Mouse (Mus musculus): Measurements from ENCODE around the gene Gm20388. TPM values are rescaled to one million over a fixed set of nuclear protein-coding genes. Genes with fewer than 3 reads are reported as not detected.

Gene Gm20388
- polyA plus RNA-seq, 1 experiment from 2014 or later: 1.4 TPM

GRCm38 (mm10) chr8:120550430-120550829, 639.8 kb downstream of the Gm20388 start:
- Histone ChIP-seq H3K4me1 (ENCODE audit: control insufficient read depth, low read depth, low read length) (peaks cover 40% of the 10 kb centered on the region), H3K36me3 (ENCODE audit: control insufficient read depth, insufficient read depth) (peaks cover 16% of the 10 kb centered on the region), H3K9ac (ENCODE audit: low read depth, low read length) (no peak overlapping the region), H3K27ac (ENCODE audit: low read length) (no peak overlapping the region), H3K4me2 (ENCODE audit: low read depth, low read length) (no peak overlapping the region), H3K27me3 (ENCODE audit: control insufficient read depth, insufficient read depth, low read depth, low read length) (no peaks in the 10 kb centered on the region), H3K4me3 (ENCODE audit: low read depth, low read length) (no peak overlapping the region), H3K9me3 (replicated peaks; ENCODE audit: control insufficient read depth, low read length) (no peaks in the 10 kb centered on the region)
- 72% methylated on average over 12 of the region's 12 CpGs for WGBS (ENCODE audit: insufficient replicate concordance)
- ATAC-seq (ENCODE audit: low read depth): no peak

GRCm38 (mm10) chr8:120550937-120551676, 640.5 kb downstream of the Gm20388 start:
- no peak for ATAC-seq (ENCODE audit: low read depth)
- Histone ChIP-seq H3K4me2 (ENCODE audit: low read depth, low read length) (no peak overlapping the region), H3K9me3 (replicated peaks; ENCODE audit: control insufficient read depth, low read length) (no peaks in the 10 kb centered on the region), H3K27ac (ENCODE audit: low read length) (no peak overlapping the region), H3K4me3 (ENCODE audit: low read depth, low read length) (no peak overlapping the region), H3K27me3 (ENCODE audit: control insufficient read depth, insufficient read depth, low read depth, low read length) (no peaks in the 10 kb centered on the region), H3K4me1 (ENCODE audit: control insufficient read depth, low read depth, low read length) (peaks cover 40% of the 10 kb centered on the region), H3K9ac (ENCODE audit: low read depth, low read length) (no peak overlapping the region), H3K36me3 (ENCODE audit: control insufficient read depth, insufficient read depth) (peaks cover 16% of the 10 kb centered on the region)
- WGBS (ENCODE audit: insufficient replicate concordance): 68% methylated on average over 11 of the region's 11 CpGs

DNA sequence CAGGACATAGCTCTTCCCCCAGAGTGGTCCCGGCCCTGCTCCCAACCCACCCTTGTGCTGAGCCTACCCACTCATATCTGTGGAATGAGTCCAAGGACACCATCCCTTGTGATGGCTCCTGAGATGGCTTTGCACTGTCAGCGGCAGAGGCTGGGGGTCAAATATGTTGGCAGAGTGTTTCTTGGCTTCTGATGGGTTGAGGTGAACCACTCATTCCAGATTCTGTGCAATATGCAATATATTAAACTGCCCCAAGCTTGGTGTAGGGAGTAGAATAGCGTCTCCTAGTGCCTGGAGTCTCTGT, 641.0 kb downstream of the Gm20388 start:
- Histone ChIP-seq H3K4me3 (ENCODE audit: low read depth, low read length) (no peak overlapping the region), H3K9me3 (replicated peaks; ENCODE audit: control insufficient read depth, low read length) (no peaks in the 10 kb centered on the region), H3K36me3 (ENCODE audit: control insufficient read depth, insufficient read depth) (peaks cover 16% of the 10 kb centered on the region), H3K9ac (ENCODE audit: low read depth, low read length) (no peak overlapping the region), H3K27ac (ENCODE audit: low read length) (no peak overlapping the region), H3K4me1 (ENCODE audit: control insufficient read depth, low read depth, low read length) (peaks cover 40% of the 10 kb centered on the region), H3K4me2 (ENCODE audit: low read depth, low read length) (no peak overlapping the region), H3K27me3 (ENCODE audit: control insufficient read depth, insufficient read depth, low read depth, low read length) (no peaks in the 10 kb centered on the region)
- WGBS (ENCODE audit: insufficient replicate concordance): 80% methylated on average over 3 of the region's 3 CpGs
- ATAC-seq (ENCODE audit: low read depth): no peak

DNA sequence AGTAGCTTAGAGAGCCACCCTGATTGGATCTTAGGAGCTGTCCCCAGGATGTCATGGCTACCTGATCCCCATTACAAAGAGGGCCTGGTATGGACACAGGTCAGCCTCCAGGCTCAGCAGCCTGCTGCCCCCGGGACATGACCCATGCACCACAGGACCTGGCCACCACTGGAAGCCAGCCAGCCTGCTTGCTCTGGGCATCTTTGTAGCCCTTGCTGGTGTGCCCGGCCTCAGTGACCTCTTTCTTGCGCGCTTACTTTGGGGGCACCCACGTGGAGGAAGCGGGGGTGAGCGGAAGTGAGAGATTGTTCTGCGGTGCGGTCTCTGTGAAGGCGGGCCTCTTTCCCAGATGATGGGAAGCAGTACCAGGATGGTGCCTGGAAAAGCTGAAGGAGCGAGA, 641.9 kb downstream of the Gm20388 start:
- Histone ChIP-seq H3K9ac (ENCODE audit: low read depth, low read length) (no peak overlapping the region), H3K4me2 (ENCODE audit: low read depth, low read length) (no peak overlapping the region), H3K27ac (ENCODE audit: low read length) (no peak overlapping the region), H3K27me3 (ENCODE audit: control insufficient read depth, insufficient read depth, low read depth, low read length) (no peaks in the 10 kb centered on the region), H3K9me3 (replicated peaks; ENCODE audit: control insufficient read depth, low read length) (no peaks in the 10 kb centered on the region), H3K4me1 (ENCODE audit: control insufficient read depth, low read depth, low read length) (peaks cover 36% of the 10 kb centered on the region), H3K36me3 (ENCODE audit: control insufficient read depth, insufficient read depth) (peaks cover 14% of the 10 kb centered on the region), H3K4me3 (ENCODE audit: low read depth, low read length) (no peak overlapping the region)
- no peak for ATAC-seq (ENCODE audit: low read depth)
- WGBS (ENCODE audit: insufficient replicate concordance): 85% methylated on average over 11 of the region's 11 CpGs

DNA sequence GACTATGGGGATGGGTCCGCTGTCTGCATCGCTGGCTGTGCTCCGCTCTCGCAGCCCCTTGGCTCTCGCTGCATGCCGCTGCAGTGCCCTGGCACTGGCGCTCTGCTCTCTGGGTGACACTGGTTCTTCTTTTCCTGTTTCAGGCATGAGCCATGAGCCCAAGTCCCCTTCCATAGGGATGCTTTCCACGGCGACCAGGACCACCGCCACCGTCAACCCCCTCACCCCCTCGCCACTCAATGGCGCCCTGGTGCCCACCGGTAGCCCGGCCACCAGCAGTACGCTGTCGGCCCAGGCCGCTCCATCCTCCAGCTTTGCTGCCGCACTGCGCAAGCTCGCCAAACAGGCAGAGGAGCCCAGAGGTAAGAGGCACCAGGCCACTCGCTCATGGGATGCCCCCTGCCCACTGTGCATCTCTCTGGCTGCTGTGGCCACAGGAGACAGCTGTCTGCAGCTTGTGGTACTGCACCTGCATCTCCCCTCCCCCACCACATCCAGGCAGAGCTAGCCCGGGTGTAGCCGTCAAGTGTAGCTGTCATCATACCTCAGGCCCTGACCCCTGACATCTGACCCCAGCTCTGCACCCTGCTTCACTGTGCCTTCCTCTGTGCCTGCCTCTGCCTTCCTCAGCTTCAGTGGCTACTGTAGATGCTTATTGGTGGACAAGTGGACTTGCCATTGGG, 642.9 kb downstream of the Gm20388 start:
- H3K4me2 ChIP-seq (ENCODE audit: low read depth, low read length): no peak overlapping the region
- no peak overlapping the region for H3K9ac ChIP-seq (ENCODE audit: low read depth, low read length)
- H3K36me3 ChIP-seq (ENCODE audit: control insufficient read depth, insufficient read depth): peaks cover 18% of the 10 kb centered on the region
- peaks cover 32% of the 10 kb centered on the region for H3K4me1 ChIP-seq (ENCODE audit: control insufficient read depth, low read depth, low read length)
- H3K4me3 ChIP-seq (ENCODE audit: low read depth, low read length): no peak overlapping the region
- WGBS (ENCODE audit: insufficient replicate concordance): 83% methylated on average over 24 of the region's 24 CpGs
- H3K9me3 ChIP-seq (replicated peaks; ENCODE audit: control insufficient read depth, low read length): no peaks in the 10 kb centered on the region
- H3K27me3 ChIP-seq (ENCODE audit: control insufficient read depth, insufficient read depth, low read depth, low read length): no peaks in the 10 kb centered on the region
- 0 out of 2 replicates have a peak, but pooled peaks have one; percentile 11 for ATAC-seq (ENCODE audit: low read depth)
- no peak overlapping the region for H3K27ac ChIP-seq (ENCODE audit: low read length)

DNA sequence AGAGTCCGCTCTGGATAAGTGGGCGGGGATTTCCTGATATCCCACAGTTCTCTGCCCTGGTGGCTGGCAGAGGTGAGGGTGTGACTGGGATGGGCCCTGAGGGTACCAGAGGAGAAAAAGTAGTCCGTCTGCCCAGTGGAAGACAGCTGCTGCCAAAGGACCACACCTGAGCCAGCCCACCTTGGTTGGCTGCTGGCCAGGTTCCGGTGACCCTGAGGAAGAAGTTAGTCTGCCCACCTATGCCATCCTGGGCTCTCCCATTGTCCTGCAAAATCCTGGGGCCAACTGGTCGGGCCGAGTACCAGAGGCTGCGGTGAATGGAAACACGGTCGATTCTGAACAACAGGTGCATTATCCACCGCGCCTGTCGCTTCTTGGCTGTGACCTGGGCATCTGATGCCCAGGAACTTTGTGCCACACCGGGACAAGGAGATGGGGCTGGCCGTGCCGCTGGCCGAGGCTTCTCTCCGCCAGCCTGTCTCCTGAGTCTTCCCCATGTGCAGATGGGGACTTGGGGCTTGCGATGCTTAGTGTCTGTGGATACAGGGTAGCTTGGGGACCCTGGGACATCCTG, 643.9 kb downstream of the Gm20388 start:
- no peak overlapping the region for H3K4me3 ChIP-seq (ENCODE audit: low read depth, low read length)
- H3K36me3 ChIP-seq (ENCODE audit: control insufficient read depth, insufficient read depth): peaks cover 24% of the 10 kb centered on the region
- no peak overlapping the region for H3K4me2 ChIP-seq (ENCODE audit: low read depth, low read length)
- no peaks in the 10 kb centered on the region for H3K27me3 ChIP-seq (ENCODE audit: control insufficient read depth, insufficient read depth, low read depth, low read length)
- H3K4me1 ChIP-seq (ENCODE audit: control insufficient read depth, low read depth, low read length): peaks cover 26% of the 10 kb centered on the region
- no peaks in the 10 kb centered on the region for H3K9me3 ChIP-seq (replicated peaks; ENCODE audit: control insufficient read depth, low read length)
- 91% methylated on average over 18 of the region's 18 CpGs for WGBS (ENCODE audit: insufficient replicate concordance)
- H3K27ac ChIP-seq (ENCODE audit: low read length): no peak overlapping the region
- H3K9ac ChIP-seq (ENCODE audit: low read depth, low read length): no peak overlapping the region
- no peak for ATAC-seq (ENCODE audit: low read depth)

DNA sequence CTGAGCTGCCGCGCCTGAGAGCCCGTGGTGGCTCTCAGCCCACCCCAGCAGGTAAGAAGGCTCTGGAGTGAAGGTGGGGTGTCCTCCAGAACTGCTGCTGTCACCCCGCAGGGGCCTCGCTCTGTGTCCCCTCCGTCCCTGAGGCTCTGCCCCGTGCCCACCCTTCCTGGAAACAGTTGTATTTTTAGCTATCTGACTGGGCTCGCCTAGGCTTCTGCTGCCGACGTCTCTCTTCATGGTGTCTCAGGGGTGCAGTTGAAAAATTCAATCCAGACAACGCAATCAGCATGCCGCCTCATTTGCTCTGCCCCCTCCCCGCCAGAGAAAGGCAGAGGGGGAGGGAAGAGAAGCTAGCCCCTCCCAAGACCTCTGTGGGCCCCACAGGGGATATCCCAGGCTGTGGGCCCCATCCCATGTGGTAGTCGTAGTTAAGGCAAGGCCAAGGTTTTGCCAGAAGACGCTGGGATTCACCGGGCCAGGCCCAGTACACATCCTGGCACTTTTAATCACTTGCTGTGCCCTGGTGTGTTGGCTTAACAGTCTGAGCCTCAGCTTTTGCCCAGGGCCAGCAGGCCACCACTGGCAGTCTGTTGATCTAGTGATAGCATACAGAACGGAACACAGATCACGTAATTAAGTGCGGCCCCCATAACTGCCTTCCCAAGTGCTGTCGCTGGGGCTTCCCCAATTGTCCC, 645.7 kb downstream of the Gm20388 start:
- Histone ChIP-seq H3K9ac (ENCODE audit: low read depth, low read length) (no peak overlapping the region), H3K4me2 (ENCODE audit: low read depth, low read length) (no peak overlapping the region), H3K4me1 (ENCODE audit: control insufficient read depth, low read depth, low read length) (peaks cover 22% of the 10 kb centered on the region), H3K27me3 (ENCODE audit: control insufficient read depth, insufficient read depth, low read depth, low read length) (no peaks in the 10 kb centered on the region), H3K27ac (ENCODE audit: low read length) (no peak overlapping the region), H3K36me3 (ENCODE audit: control insufficient read depth, insufficient read depth) (peaks cover 28% of the 10 kb centered on the region), H3K4me3 (ENCODE audit: low read depth, low read length) (no peak overlapping the region), H3K9me3 (replicated peaks; ENCODE audit: control insufficient read depth, low read length) (no peaks in the 10 kb centered on the region)
- 54% methylated on average over 20 of the region's 20 CpGs for WGBS (ENCODE audit: insufficient replicate concordance)
- ATAC-seq (ENCODE audit: low read depth): no peak

DNA sequence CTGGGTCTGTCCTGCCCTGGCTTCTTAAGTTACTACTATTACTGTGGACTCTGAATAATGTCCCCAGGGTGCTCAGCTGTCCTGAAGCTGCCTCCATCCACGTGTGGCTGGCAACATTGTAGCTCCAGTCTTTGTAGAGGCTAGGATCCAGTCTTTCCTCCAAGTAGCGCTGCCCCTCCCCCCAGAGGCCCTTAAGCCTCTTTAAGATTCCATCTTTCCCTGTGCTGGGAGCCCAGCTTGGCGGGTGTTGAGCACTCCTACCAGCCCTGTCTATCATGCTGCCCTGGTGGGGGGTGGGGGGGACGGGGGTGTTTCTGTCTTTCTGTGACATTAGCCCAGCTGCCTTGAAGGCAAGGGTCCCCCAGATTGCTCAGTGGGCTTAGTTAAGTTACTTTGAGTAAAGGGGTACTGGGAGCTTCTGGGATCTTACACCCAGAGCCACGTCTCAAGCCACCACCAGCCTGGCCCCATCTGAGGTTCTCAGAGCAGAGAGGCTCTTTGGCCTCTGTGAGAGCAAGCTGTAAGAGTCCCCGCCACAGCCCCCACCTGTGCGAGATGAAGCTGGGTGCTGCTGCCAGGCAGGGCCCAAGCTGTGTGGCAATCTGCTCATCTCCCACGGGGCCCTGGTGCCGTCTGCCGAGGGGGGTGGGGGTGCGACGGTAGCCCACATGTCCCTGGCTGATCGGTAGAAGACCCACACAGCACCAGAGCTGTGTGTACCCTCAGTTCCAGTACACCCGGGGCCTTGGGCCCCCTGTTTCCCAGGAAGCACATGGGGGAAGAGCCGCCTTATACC, 646.7 kb downstream of the Gm20388 start:
- H3K36me3 ChIP-seq (ENCODE audit: control insufficient read depth, insufficient read depth): peaks cover 28% of the 10 kb centered on the region
- H3K9me3 ChIP-seq (replicated peaks; ENCODE audit: control insufficient read depth, low read length): no peaks in the 10 kb centered on the region
- H3K27me3 ChIP-seq (ENCODE audit: control insufficient read depth, insufficient read depth, low read depth, low read length): no peaks in the 10 kb centered on the region
- no peak overlapping the region for H3K4me2 ChIP-seq (ENCODE audit: low read depth, low read length)
- H3K4me1 ChIP-seq (ENCODE audit: control insufficient read depth, low read depth, low read length): peaks cover 24% of the 10 kb centered on the region
- H3K9ac ChIP-seq (ENCODE audit: low read depth, low read length): no peak overlapping the region
- 70% methylated on average over 15 of the region's 15 CpGs for WGBS (ENCODE audit: insufficient replicate concordance)
- ATAC-seq (ENCODE audit: low read depth): no peak
- no peak overlapping the region for H3K27ac ChIP-seq (ENCODE audit: low read length)
- no peak overlapping the region for H3K4me3 ChIP-seq (ENCODE audit: low read depth, low read length)

All from liver, embryonic 16.5 days (tissue).